Mouse (Mus musculus): ENCODE measurements around the gene Pax2. TPM values are rescaled to one million over a fixed set of nuclear protein-coding genes. Genes with fewer than 3 reads are reported as not detected.

The Pax2 gene
- polyA plus RNA-seq, 1 experiment = not detected

DNA sequence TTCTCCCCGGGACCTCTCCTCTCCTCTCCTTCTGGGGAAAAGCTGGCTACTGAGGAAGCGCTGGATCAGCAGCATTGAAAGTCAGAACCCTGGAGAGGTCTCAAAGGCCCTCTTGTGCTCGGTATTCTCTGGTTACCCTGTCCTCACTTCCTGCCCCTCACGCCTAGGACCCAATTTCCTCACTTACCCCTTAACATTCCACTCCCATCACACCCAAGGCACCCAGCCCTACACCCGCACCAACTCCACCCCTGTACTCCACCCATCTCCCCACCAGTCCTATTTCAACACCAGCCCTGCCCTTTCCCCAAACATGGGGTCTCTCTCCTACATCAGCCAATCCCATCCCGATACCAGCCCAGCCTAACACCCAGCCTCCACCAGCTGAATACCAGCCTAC lies 119.1 kb downstream of the Pax2 start:
- Histone ChIP-seq H3K27me3 (ENCODE audit: control insufficient read depth, insufficient read depth, low read length) (no peaks in the 10 kb centered on the region; the same call in none of the 2 replicates), H3K36me3 (ENCODE audit: control insufficient read depth, insufficient read depth, low read length) (no peaks in the 10 kb centered on the region), H3K4me1 (ENCODE audit: control insufficient read depth, insufficient read depth, insufficient read length) (no peaks in the 10 kb centered on the region), H3K27ac (ENCODE audit: insufficient read depth, low read length) (no peak overlapping the region), H3K4me3 (ENCODE audit: extremely low read depth, insufficient read depth, insufficient read length) (no peak overlapping the region)
- no peak for DNase-seq (ENCODE audit: low read depth in 1 of 2, low spot score in 2 of 2)
- TF ChIP-seq POLR2A (IDR thresholded peaks at IDR 0.05; ENCODE audit: low read depth, low read length) (no peak), CTCF (IDR thresholded peaks at IDR 0.05; ENCODE audit: extremely low read depth, insufficient read depth, insufficient read length, insufficient replicate concordance) (no peak)
- WGBS = 27% methylated on average over 6 of the region's 6 CpGs

DNA sequence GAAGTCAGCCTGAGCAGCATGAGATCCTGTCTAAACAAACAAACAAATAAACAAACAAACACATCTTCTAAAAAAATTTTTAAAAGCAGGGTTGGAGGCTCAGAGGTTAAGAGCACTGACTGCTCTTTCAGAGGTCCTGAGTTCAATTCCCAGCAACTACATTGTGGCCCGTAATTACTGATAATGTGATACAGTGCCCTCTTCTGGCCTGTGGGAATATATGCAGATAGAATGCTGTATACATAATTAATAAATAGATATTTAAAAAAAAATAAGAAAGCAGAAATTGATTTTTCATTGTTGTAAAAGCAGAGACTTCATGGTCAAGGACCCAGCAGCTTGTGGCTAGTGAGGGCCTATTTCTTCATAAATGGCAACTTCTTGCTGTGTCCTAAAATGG lies 119.9 kb downstream of the Pax2 start:
- 60% methylated on average over 1 of the region's 1 CpGs for WGBS
- H3K27me3 ChIP-seq (ENCODE audit: control insufficient read depth, insufficient read depth, low read length) = no peaks in the 10 kb centered on the region; the same call in none of the 2 replicates
- H3K4me1 ChIP-seq (ENCODE audit: control insufficient read depth, insufficient read depth, insufficient read length) = no peaks in the 10 kb centered on the region
- H3K4me3 ChIP-seq (ENCODE audit: extremely low read depth, insufficient read depth, insufficient read length) = no peak overlapping the region
- no peak overlapping the region for H3K27ac ChIP-seq (ENCODE audit: insufficient read depth, low read length)
- TF ChIP-seq CTCF (IDR thresholded peaks at IDR 0.05; ENCODE audit: extremely low read depth, insufficient read depth, insufficient read length, insufficient replicate concordance) = no peak
- TF ChIP-seq POLR2A (IDR thresholded peaks at IDR 0.05; ENCODE audit: low read depth, low read length) = no peak
- no peaks in the 10 kb centered on the region for H3K36me3 ChIP-seq (ENCODE audit: control insufficient read depth, insufficient read depth, low read length)
- no peak for DNase-seq (ENCODE audit: low read depth in 1 of 2, low spot score in 2 of 2)

DNA sequence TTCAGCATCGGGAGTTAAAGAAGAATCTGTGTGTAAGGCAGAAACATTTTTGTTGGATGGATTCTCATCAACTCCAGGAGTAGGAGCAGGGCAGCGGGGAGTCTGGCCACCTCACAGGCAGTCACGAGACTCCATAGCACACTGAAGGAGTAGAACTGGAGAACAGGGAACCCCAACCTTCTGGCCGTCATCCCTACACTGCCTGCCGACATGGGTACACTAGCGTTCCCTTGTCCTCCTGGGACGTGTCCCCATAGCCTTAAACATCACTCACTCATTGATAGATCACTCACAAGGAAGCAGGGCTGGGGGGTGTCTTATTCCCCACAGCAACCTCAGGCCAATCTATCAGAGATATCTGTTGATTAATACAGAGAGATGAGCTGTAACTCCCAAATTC lies 120.7 kb downstream of the Pax2 start:
- no peak overlapping the region for H3K27ac ChIP-seq (ENCODE audit: insufficient read depth, low read length)
- no peak for DNase-seq (ENCODE audit: low read depth in 1 of 2, low spot score in 2 of 2)
- H3K27me3 ChIP-seq (ENCODE audit: control insufficient read depth, insufficient read depth, low read length) = peaks cover 1% of the 10 kb centered on the region
- WGBS = 85% methylated on average over 7 of the region's 7 CpGs
- no peaks in the 10 kb centered on the region for H3K4me1 ChIP-seq (ENCODE audit: control insufficient read depth, insufficient read depth, insufficient read length)
- TF ChIP-seq POLR2A (IDR thresholded peaks at IDR 0.05; ENCODE audit: low read depth, low read length) = no peak
- no peak for TF ChIP-seq CTCF (IDR thresholded peaks at IDR 0.05; ENCODE audit: extremely low read depth, insufficient read depth, insufficient read length, insufficient replicate concordance)
- no peaks in the 10 kb centered on the region for H3K36me3 ChIP-seq (ENCODE audit: control insufficient read depth, insufficient read depth, low read length)
- H3K4me3 ChIP-seq (ENCODE audit: extremely low read depth, insufficient read depth, insufficient read length) = no peak overlapping the region

DNA sequence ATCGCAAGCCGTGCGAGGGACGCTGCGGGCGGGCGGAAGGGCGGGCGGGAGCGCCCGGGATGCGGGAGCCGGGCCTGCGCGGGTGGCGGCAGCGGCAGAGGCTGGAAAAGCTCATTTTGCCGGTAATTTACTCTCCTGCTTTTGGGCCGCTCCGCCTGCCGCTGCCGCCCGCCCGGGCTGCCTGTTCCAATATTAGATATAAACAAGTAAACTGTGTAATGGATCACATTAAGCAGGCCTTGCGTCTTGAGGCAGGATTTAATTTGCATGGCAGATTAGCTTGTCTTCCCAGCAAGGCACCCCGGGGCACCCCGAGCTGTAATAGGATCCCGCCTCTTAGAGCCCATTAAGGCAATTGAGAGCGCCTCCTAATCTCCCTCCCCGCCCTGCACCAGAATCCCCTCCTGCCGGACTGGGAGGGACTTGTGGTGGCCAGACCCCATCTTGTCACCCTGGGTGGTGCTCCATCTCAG lies 126.7 kb downstream of the Pax2 start:
- Histone ChIP-seq H3K4me1 (ENCODE audit: control insufficient read depth, insufficient read depth, insufficient read length) (no peaks in the 10 kb centered on the region), H3K36me3 (ENCODE audit: control insufficient read depth, insufficient read depth, low read length) (no peaks in the 10 kb centered on the region), H3K27me3 (ENCODE audit: control insufficient read depth, insufficient read depth, low read length) (peaks cover 8% of the 10 kb centered on the region), H3K4me3 (ENCODE audit: extremely low read depth, insufficient read depth, insufficient read length) (no peak overlapping the region), H3K27ac (ENCODE audit: insufficient read depth, low read length) (no peak overlapping the region)
- TF ChIP-seq CTCF (IDR thresholded peaks at IDR 0.05; ENCODE audit: extremely low read depth, insufficient read depth, insufficient read length, insufficient replicate concordance) (no peak), POLR2A (IDR thresholded peaks at IDR 0.05; ENCODE audit: low read depth, low read length) (no peak)
- WGBS = 6% methylated on average over 31 of the region's 31 CpGs
- DNase-seq (ENCODE audit: low read depth in 1 of 2, low spot score in 2 of 2) = no peak

DNA sequence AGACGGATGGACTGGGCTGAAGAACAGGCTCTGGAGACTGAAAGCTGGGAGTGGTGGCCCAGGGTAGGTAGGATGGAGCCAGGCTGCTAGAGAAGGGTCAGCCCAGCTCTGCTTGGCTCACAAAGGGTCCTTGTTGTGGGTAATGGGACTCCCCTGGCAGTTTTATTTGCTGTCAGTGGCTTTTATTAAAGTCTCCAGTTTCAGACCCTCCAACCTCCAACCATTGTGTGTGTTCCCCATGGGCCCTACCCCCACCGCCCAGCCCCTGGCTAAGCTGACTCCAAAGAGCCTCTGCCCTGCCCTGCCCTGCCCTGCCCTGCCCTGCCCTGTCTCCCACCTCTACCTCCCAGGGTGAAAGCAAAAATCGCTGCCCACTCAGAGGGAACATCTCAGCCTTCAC lies 128.5 kb downstream of the Pax2 start:
- no peak for DNase-seq (ENCODE audit: low read depth in 1 of 2, low spot score in 2 of 2)
- Histone ChIP-seq H3K4me1 (ENCODE audit: control insufficient read depth, insufficient read depth, insufficient read length) (no peaks in the 10 kb centered on the region), H3K27ac (ENCODE audit: insufficient read depth, low read length) (no peak overlapping the region), H3K36me3 (ENCODE audit: control insufficient read depth, insufficient read depth, low read length) (no peaks in the 10 kb centered on the region), H3K27me3 (ENCODE audit: control insufficient read depth, insufficient read depth, low read length) (peaks cover 8% of the 10 kb centered on the region), H3K4me3 (ENCODE audit: extremely low read depth, insufficient read depth, insufficient read length) (no peak overlapping the region)
- TF ChIP-seq CTCF (IDR thresholded peaks at IDR 0.05; ENCODE audit: extremely low read depth, insufficient read depth, insufficient read length, insufficient replicate concordance) = no peak
- TF ChIP-seq POLR2A (IDR thresholded peaks at IDR 0.05; ENCODE audit: low read depth, low read length) = no peak
- 58% methylated on average over 3 of the region's 3 CpGs for WGBS

DNA sequence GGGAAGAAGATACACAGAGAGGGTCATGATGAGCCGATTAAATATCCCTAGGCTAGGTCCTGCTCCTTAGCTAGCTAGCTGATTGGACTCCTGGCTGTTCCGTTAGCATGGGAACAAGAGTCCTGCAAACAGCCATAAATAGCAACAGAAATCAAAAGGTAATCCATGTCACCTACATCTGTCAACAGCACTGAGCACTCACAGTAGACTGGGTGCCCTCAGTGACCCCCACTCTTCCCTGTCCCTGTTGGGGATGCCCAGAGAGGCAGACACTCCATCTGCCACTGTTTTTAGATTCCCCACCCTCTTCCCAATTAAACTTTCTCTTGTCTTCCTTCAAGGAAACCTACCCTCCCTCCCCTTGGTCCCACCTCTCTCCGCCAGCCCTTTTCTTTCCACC lies 130.6 kb downstream of the Pax2 start:
- TF ChIP-seq POLR2A (IDR thresholded peaks at IDR 0.05; ENCODE audit: low read depth, low read length) (no peak), CTCF (IDR thresholded peaks at IDR 0.05; ENCODE audit: extremely low read depth, insufficient read depth, insufficient read length, insufficient replicate concordance) (no peak)
- Histone ChIP-seq H3K27ac (ENCODE audit: insufficient read depth, low read length) (no peak overlapping the region), H3K4me1 (ENCODE audit: control insufficient read depth, insufficient read depth, insufficient read length) (no peaks in the 10 kb centered on the region), H3K36me3 (ENCODE audit: control insufficient read depth, insufficient read depth, low read length) (no peaks in the 10 kb centered on the region), H3K4me3 (ENCODE audit: extremely low read depth, insufficient read depth, insufficient read length) (no peak overlapping the region), H3K27me3 (ENCODE audit: control insufficient read depth, insufficient read depth, low read length) (peaks cover 7% of the 10 kb centered on the region)
- DNase-seq (ENCODE audit: low read depth in 1 of 2, low spot score in 2 of 2) = no peak
- WGBS = 58% methylated on average over 3 of the region's 3 CpGs

Other genes with a start within 250 kb of the Pax2 start
- 5.4 and 7.0 TPM in 2 replicates for gene Sec31b, start 210.2 kb upstream of the Pax2 start, polyA plus RNA-seq (2012; rRNA removed)
- not detected in 2 replicates for gene Gm20538, start 203.2 kb upstream of the Pax2 start, polyA plus RNA-seq (2012; rRNA removed)
- gene Ndufb8, start 200.6 kb upstream of the Pax2 start, polyA plus RNA-seq (2012; rRNA removed) = 149 and 177 TPM in 2 replicates
- 12.2 TPM in 2 replicates for gene Hif1an, start 193.2 kb upstream of the Pax2 start, polyA plus RNA-seq (2012; rRNA removed)
- 26.8 and 92.8 TPM in 2 replicates for gene Slf2, start 175.1 kb downstream of the Pax2 start, polyA plus RNA-seq (2012; rRNA removed)
- gene Sema4g, start 233.1 kb downstream of the Pax2 start, polyA plus RNA-seq (2012; rRNA removed) = 1.3 and 1.6 TPM in 2 replicates
- 6.1 and 6.4 TPM in 2 replicates for gene Twnk, start 249.6 kb downstream of the Pax2 start, polyA plus RNA-seq (2012; rRNA removed)

Data from spleen, adult 2 months (tissue).